Mouse (Mus musculus) heart, postnatal 14 days (tissue): ENCODE data around the gene Ap1s2. TPM values are rescaled to one million over a fixed set of nuclear protein-coding genes. Genes with fewer than 3 reads are reported as not detected.
A peak's percentile ranks its signal among the peaks of the same experiment; 100 is the strongest.

Source experiments
- DNase-seq, 2 experiments: peaks; one replicate each; pipeline ENCODE4 v3.0.0; 2021 to 2022
- intact Hi-C: fragments of 180-260 bp; cut with DNase I; formaldehyde crosslinking; loops from one replicate; pipeline ENCODE4 v1.15.1; 2025
- long read RNA-seq, 2 experiments: library from polyadenylated mRNA; stranded (forward); transcript quantifications; one replicate each; pipeline ENCODE4 v2.0.0; 2021
- total RNA-seq, 2 experiments: library from RNA; stranded (reverse); gene quantifications; 2 replicates each; pipeline ENCODE4 v1.2.3; 2021

Gene Ap1s2
- total RNA-seq: 10 to 100 TPM; 17.8 to 19.8 TPM
- long read RNA-seq, experiment 1, transcript Ap1s2-201 (5 exons, 1,785 nt): major isoform, 19 of 29 reads
- long read RNA-seq, experiment 1, partial matches to known transcripts: 1 of 29 reads
- long read RNA-seq, experiment 1, other reads (novel, unspliced or antisense): 8 of 29 reads
- long read RNA-seq, experiment 2, transcript Ap1s2-201 (5 exons, 1,785 nt): major isoform, 8 of 10 reads
- long read RNA-seq, experiment 2, partial matches to known transcripts: 1 of 10 reads
- long read RNA-seq, experiment 2, other reads (novel, unspliced or antisense): 0 of 10 reads

DNA sequence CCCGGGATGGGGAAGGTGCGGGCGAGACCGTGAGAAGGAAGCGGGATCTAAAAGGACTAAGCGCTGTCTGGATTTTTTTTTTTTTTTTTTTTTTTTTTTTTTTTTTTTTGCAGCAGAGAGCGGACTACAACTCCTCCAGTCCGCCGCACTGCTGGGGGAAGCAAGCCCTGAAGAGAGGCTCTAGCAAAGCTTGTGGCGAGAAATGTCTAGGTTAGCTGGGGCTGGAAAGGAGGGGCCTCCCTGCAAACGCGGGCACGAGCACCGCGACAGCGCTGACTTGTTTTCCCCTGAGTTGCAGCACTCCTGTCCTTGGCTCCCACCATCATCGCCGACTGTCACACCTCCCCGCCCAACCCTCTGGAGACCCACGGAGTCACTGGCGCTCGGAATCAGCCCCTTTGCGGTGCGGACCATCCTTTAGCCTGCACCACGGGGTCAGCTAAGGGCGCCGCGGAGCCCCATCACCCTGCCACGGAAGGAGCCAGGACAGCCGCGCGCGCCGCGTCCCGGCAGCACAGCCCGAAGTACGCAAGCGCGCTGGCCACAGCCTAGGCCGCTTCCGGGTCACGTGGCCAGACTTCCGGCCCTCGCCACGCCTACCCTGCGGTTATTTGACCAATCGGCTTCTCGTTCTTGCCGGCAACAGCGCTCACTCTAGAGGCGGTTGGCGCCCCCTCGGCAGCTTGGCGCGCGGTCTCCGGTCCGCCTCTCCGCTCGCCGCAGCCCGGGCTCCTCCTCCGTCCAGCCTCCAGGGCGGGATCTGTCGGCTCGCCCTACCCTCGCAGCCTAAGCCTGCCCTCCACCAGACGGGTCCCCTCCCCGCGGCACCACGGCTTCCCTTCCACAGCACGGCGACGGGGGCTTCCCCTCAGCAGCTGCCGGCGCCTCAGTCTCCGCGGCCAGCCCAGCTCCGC lies at the start of gene Ap1s2:
Gene Ap1s2, plus strand, starts transcription at position 681 of the 914 bp plus-strand sequence.
- intact Hi-C loops: no loop called here
- peak; percentile 93 to 94 for DNase-seq

DNA sequence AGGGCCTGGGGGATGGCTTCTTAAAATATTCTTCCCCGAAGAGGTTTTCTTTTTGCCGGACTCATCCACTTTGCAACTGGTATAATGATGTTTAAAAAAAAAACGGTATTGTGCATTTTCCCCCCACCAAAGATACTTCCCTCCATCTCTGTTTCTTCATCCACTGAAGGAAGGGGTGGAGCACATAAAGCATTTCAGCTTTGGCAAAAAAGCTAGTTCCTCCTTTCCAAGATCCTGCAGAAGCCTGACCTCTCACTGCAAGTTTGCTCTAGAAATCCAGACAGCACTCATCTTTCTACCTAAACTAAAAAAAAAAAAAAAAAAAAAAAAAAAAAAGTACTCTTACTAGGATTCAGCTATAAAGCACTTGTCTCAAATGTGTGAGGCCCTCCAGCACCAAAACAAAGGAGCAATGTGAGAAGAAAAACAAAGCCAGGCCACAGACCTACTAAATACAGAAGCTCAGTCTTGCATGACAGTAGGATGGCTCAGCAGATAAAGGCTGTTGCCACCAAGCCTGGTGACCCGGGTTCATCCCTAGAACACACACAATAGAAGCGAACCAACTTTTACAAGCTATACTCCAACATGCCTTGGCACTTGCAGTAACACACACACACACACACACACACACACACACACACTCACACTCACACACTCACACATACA lies 41.0 kb upstream of the Ap1s2 start:
- no peak for DNase-seq
- intact Hi-C loops: no loop called here

DNA sequence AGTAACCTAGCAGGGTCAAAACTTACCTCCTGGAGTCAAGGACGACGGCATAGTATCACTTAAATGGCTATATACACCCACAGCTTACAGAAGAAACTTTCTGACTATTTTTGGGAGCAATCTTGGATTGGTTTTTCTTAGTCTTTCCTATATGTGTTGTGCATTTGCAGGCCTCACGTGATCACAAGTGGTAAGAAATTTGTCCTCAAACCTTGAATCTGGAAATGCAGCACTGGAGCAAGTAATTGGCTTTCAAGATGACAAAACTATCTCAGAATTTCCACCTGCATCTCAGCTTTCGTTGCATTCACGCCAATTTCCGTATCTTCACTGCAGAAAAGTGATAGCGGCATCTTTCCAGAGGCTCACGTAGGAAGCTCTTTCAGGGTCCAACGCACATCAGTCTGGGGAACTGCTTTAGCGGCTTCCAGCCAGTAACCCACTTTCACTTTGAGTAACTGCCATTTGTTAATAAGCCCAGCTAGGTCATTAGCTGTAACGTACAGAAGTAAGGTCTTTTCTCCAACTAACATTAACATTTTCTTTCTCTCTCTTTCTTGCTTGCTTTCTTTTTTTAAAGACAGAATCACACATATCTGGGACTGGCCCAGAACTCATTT lies 40.0 kb upstream of the Ap1s2 start:
- no peak for DNase-seq
- intact Hi-C loops: no loop called here

DNA sequence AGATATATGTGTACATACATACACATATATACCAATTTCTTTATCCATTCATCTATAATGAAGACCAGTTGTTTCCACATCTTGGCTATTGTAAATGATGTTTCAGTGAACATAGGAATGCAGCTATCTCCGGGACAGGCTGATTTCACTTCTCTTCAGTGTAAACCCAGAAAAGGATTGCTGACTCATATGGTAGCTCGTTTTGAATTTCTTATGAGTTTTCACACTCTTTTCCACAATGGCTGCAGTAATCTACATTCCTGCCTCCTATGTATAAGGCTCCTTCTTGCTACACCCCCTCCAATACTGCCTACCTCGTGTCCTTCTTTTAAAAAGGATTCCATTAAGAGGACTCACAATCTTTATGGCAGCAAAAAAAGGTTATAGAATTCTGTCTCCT lies 32.9 kb upstream of the Ap1s2 start:
- intact Hi-C loops: no loop called here
- DNase-seq: no peak

DNA sequence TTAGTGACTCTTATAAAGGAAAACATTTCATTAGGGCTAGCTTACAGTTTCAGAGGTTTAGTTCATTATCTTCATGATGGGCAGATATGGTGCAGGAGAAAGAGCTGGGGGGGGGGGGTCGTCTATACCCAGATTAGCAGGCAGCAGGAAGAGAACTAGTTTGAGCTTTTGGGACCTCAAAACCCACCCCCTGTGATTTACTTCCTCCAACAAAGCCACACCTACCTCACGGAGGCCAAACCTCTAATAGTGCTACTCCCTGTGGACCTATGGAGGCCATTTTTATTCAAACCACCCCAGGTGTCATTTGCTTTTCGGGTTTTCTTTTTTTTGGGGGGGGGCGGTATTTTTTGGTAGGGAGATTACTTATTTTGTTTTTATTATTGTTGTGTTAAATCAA lies 32.2 kb upstream of the Ap1s2 start:
- intact Hi-C loops: no loop called here
- DNase-seq: no peak

DNA sequence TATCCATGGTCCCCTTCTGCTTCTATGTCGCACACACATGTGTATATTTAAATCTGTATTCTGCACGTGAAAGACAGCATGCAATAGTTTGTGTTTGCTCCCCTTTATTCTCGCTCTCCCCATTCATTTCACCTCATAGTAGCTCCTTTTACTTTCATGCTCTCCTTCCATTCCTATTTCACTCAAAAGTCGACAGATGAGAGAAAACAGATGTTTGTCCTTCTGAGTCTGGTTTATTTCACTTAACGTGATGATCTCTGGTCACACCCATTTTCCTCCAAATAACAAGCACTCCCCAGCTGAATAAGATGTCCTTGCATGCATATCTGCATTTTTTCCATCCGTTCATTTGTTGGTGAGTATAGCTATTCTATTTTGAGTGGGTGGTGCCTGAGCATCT lies 29.8 kb upstream of the Ap1s2 start:
- no peak for DNase-seq
- intact Hi-C loops: no loop called here

DNA sequence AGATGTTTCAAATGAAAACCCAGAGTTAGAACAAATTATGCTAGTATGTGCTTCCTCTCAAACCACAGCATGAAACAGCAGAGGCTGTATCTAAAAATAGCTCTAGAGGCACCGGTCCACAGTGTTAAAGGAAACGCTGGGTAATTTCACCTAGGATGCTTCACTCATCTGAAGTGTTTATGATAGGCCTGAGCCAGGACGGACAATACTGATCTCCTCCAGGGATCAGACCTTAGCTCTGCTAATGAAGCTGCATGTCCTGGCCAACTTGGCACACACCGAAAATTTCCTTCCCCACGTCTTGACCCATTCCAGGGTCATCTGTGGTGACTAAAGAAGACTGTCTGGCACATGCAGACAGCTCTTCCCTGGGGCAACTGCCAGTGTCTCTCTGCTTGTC lies 29.4 kb upstream of the Ap1s2 start:
- intact Hi-C loops: no loop called here
- DNase-seq: peak in 1 of 2 experiments; percentile 1

DNA sequence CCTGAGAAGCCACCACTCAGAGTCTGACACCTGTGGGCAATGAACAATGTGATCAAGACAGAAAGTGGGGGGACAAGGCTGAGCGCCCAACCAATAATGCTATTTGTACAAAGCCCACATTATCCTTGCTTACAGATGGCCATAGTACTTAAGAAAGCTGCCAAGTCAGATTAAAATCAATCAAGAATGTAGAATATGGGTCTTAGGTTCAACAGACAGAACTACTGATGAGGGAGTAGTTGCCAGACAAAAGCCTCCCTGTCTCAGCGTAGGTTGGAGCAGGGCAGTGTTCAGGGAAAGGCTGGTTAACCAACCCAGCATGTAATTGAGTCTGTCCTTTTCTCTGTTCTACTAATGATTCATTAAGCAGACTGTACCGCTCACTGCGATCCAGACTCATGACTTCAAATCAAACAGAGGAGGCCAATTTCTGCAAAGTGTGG lies 23.3 kb upstream of the Ap1s2 start:
- intact Hi-C loops: no loop called here
- no peak for DNase-seq

DNA sequence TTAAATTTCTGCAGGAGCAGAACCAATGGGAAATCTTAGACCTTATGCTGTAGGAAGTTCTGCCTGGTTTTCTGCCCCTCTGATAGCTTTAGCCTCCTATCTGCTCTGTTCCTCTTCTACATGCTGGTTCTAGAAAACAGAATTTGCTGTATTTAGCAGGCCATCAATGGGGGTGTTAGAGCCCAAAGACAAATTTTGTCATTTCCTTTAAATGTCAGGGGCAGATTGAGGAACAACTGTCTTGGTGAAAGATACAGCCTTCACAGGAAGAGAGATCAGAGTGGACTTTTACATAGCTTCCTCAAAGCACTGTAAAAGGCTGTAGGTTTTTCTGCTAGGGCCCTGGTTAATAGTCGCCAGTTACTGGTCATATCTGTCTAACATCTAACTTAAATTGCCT lies 11.5 kb upstream of the Ap1s2 start:
- intact Hi-C loops: no loop called here
- no peak for DNase-seq

DNA sequence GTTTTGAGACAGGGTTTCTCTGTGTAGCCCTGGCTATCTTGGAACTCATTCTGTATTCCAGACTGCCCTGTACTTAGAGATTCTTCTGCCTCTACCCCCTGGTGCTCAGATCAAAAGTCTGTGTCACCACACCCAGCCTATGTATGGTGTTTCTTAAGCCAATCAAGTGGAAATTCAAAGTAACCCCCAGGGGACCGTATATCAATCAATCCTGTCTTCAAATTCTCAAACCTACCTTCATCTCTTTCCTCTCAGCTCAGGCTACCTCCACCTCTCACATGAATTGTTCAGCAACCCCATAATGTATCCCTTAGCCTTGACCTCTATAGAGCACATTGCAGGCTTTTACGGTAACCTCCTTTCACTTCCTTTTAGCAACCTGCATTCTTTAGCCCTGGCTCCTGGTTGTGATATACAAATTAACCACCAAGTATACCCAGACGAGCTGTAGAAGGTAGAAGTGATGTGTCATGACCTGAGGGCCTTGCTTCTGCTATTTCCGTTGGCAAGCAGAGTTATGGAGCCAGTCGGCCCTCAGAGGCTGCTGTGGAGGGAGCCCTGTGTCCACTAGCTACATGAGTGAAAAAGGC lies 9.3 kb upstream of the Ap1s2 start:
- DNase-seq: no peak

DNA sequence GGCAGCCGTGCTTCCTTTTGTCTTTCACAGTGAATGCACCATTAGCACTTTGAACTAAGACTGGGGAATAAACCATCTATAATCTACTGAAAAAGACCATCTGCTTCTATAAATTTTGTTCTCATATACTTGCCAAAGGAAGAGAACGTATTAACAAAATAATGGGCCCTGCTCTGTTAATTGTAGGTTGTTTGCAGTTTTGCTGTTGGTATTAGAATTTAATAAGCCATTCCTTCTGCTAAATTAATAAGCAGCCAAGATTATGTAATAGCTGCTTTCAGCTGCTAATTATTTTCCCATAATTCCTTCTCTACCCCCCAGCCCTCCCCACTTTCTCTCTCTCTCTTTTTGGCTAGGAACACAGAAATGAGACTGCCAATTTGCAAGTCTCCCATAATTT lies 2.0 kb upstream of the Ap1s2 start:
- intact Hi-C loops: no loop called here
- no peak for DNase-seq

More for the DNA sequence above, 9.3 kb upstream of the Ap1s2 start:
- intact Hi-C loops: no loop called here

DNA sequence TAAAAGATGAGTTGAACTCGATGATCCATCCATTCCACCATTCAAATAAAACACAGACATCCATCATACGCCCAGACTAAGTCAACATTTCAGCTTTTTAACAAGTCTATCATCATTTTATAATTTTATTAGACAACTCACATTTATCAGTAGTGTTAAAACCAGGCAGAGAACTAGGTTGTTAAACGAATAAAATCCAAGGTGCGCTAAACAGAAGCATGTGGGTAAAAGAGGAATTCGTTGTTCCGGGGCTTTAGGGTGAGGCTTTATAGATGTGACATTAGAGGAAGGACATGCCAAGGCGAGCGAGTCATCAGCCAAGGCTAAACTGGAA lies 847 bp upstream of the Ap1s2 start:
- intact Hi-C loops: no loop called here
- no peak for DNase-seq

DNA sequence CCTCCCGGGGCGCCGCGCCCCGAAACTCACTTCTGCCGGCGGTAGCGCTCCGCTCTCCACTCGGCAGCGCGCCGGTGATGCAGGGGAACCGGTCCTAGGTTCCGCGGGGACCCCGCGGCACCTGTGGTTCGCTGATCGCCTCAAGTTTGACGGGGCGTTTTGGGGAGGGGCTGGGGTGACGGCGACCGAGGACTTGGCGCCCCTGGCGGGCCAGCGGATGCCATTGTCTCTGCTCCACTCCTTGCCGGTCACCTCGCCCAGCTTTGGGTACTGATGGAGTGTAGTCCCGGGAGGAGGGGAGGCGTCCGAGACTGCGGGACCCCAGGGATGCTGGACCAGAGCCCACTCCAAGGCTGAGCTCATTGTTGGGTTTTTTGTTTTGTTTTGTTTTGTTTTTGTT lies 564 bp downstream of the Ap1s2 start:
- DNase-seq: peak; percentile 29 to 42
- intact Hi-C loops: no loop called here

DNA sequence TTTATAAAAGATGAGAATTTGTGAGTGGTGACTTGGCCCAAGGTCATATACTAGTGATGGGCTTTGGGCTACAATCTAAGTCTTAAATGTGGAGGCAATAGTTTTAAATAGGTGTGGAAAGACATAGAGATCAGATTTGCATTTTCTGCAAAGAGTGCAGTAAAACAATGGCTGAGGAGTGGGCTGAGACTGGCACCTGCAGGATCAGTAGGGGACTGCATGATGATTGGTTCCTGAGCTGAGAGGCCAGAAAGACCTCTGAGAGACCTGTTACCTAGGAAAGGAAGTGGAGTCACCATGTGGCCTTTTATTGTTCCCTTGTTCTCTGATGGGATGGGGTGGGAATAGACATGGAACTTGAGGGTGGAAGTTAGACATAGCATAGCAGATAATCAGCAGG lies 4.0 kb downstream of the Ap1s2 start:
- DNase-seq: peak in 1 of 2 experiments; percentile 23
- intact Hi-C loops: loop anchor here (5.0 kb wide), 2 partner anchors 40 to 85 kb away; no protein-coding TSS in a partner anchor

DNA sequence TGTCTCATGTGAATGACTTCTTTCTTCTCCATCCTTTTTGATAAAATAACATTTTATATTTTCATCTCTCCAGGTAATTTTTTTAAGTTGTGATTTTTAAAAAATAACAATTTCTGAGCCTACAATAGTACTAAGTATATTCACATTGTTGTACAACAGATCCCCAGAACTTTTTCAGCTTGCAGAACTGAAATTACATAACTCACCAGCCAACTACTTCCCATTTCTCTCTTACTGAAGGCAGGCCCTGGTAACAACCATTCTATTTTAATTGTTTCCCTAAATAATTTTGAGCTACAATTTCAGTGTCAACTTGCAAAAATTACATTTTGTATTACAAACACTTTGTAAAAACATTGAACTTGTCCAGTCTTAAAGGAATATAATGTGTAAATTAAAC lies 20.7 kb downstream of the Ap1s2 start:
- intact Hi-C loops: no loop called here
- no peak for DNase-seq

DNA sequence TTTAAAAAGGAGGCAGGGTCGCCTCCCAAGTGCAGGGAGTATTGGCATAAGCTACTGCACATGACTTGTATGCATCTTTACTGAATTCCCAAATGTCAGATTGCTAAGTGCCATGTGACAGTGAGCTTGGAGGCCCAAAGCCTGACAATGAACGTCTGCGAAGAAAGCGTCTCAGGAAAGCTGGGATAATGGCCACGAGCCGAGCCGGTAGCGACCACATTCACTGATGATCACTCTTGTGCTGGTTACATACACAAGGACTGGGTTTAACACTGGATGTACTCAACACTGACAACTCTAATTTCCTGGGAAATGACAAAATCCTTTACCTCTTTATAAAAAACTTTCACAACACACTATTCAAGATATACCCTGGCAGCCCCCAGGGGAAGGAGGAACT lies 25.9 kb downstream of the Ap1s2 start:
- intact Hi-C loops: no loop called here
- DNase-seq: no peak

DNA sequence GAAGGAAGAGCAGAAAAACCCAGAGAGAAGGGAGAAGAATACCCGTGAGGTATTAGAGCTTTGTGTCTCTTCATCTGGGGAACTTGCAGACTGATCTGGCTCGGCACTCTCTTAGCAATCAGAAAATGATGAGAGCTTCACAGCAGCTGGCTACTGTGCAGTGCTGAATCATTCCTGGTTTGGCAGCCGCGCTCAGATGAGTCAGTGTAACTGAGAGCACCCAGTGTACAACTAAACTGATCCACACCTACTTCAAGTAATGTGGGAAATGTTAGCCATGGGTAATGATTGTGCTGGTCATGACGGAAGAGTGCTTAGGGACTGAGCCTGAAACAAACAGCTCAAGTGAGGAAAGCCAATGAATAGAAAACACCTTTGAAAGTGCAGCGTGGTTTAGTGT lies 29.8 kb downstream of the Ap1s2 start:
- intact Hi-C loops: no loop called here
- peak; percentile 10 to 11 for DNase-seq

DNA sequence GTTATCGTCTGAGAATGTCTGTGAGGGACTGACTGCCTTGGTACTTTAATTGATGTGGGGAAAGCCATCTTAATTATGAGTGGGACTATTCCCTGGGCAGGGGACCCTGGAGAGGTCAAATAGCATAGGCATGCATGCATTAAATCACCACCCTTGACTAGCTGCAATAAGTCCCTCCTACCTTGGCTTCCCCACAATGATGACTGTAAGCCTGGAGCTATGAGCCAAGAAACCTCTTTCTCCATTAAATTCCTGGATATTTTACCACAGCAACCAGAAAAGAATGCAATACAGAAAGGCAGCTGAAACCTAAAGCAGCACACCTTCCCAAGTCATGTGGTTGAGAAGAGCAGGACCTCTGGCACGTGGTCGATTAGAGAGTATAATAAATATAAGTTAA lies 35.6 kb downstream of the Ap1s2 start:
- intact Hi-C loops: no loop called here
- no peak for DNase-seq

DNA sequence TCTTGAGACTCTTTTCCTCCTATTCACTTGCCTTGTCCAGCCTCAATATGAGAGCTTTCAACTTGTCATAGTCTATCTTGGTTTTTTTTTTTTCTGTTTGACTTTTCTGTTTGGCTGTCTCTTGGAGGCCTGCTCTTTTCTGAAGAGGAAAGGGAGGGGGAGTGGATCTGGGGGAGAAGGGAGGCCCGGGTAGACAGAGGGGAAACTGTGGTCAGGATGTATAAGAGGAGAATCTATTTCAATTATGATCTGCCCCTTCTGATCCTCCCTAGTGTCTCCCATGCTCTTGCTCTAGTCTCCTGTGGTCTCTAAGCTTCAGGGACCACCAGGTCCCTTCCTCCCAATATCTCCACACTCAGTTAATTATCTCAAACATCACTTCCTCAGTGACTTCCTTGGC lies 42.8 kb downstream of the Ap1s2 start:
- intact Hi-C loops: loop anchor here (5.0 kb wide), 1 partner anchor 39 kb away; no protein-coding TSS in a partner anchor
- DNase-seq: no peak

DNA sequence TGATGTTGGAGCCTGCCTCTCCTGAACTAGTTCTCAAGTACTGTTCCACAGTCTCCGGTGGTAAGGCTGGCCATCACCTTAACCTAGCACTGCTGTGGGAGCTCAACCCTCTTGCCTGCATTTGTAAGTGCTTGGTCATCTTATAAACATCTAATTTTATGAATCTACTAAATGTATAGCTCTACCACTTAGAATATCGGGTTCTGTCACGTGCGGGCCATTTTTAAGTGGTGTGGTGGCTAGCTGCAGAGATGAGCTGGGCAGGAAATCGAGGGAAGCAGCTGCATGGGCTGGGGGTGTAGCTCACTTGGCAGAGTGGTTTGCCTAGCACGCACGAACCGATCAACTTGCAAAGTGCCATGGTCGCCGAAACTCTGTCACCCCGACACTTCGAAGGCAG lies 48.6 kb downstream of the Ap1s2 start:
- DNase-seq: no peak
- intact Hi-C loops: loop anchor here (5.0 kb wide), 1 partner anchor 110 kb away; no protein-coding TSS in a partner anchor
